Mouse (Mus musculus) heart, postnatal 0 days (tissue): ENCODE data around the gene Wdr60. TPM values are rescaled to one million over a fixed set of nuclear protein-coding genes. Genes with fewer than 3 reads are reported as not detected.

Experiments used
- ATAC-seq: fragments of 200-750 bp; cut with Nextera tagmentation; 2 replicates; pipeline ENCODE4 v1.8.0; 2017; ENCODE audit warnings: low read depth, moderate number of reproducible peaks, moderate library complexity; ENCODE audit not compliant: insufficient read depth
- DNase-seq: peaks from one replicate; pipeline ENCODE4 v3.0.0-alpha.2; 2016; ENCODE audit warnings: low spot score
- H3K27ac ChIP-seq: fragments of 300-500 bp; sonication (generic); 2 replicates; pipeline ENCODE4 v1.5.1; 2014; ENCODE audit warnings: low read depth, mild to moderate bottlenecking
- H3K27me3 ChIP-seq: fragments of 300-500 bp; sonication (generic); 2 replicates; pipeline ENCODE4 v1.6.1; 2014; ENCODE audit warnings: low read length, mixed read lengths; ENCODE audit not compliant: control insufficient read depth, insufficient read depth
- H3K36me3 ChIP-seq: fragments of 300-500 bp; sonication (generic); replicated peaks from 2 replicates; pipeline ENCODE4 v1.6.1; 2014; ENCODE audit warnings: low read length, mixed read lengths; ENCODE audit not compliant: control insufficient read depth, insufficient read depth
- H3K4me1 ChIP-seq: fragments of 300-500 bp; sonication (generic); 2 replicates; pipeline ENCODE4 v1.6.1; 2014; ENCODE audit warnings: antibody characterized with exemption; ENCODE audit not compliant: control insufficient read depth, insufficient read depth
- H3K4me2 ChIP-seq: fragments of 300-500 bp; sonication (generic); 2 replicates; pipeline ENCODE4 v1.6.1; 2014; ENCODE audit warnings: low read depth, mild to moderate bottlenecking, low read length, moderate library complexity
- H3K4me3 ChIP-seq: fragments of 300-500 bp; sonication (generic); 2 replicates; pipeline ENCODE4 v1.5.1; 2014; ENCODE audit warnings: low read depth, low read length
- H3K9ac ChIP-seq: fragments of 300-500 bp; sonication (generic); replicated peaks from 2 replicates; pipeline ENCODE4 v1.6.1; 2014; ENCODE audit warnings: low read depth, low read length, mixed read lengths
- H3K9me3 ChIP-seq: fragments of 300-500 bp; sonication (generic); replicated peaks from 2 replicates; pipeline ENCODE4 v1.6.1; 2016; ENCODE audit warnings: low read length; ENCODE audit not compliant: control insufficient read depth
- CTCF ChIP-seq: IDR thresholded peaks from 2 replicates; pipeline ENCODE4 v1.5.1; 2016; ENCODE audit warnings: antibody characterized with exemption, control low read depth, low read depth
- EP300 ChIP-seq: IDR thresholded peaks from 2 replicates; pipeline ENCODE4 v1.6.1; 2016; ENCODE audit warnings: antibody characterized with exemption, low read depth
- WGBS: fragments of 180-500 bp; shearing (Covaris S2); extraction: QIAGEN DNeasy Blood & Tissue Kit; methylation state at CpG from one replicate; pipeline ENCODE4 v1.1.7; 2014; 5-methylcytosine and 5-hydroxymethylcytosine counted together
- polyA plus RNA-seq: library from polyadenylated mRNA; unstranded; fragments of >200 nt; fragmentation: Nextera tagmentation; extraction: Ambion mirVana; gene quantifications from 2 replicates; pipeline ENCODE4 v1.2.1, GENCODE M21; 2015
- total RNA-seq: library from RNA; depleted of rRNA; stranded (reverse); fragments of >200 nt; gene quantifications from 2 replicates; pipeline ENCODE4 v1.2.3, GENCODE M21; 2014; ENCODE audit warnings: low replicate concordance

Wdr60 gene
- total and polyA plus RNA-seq, 2 experiments from 2014 or later: 3.1 TPM; not detected in 1

GRCm38 (mm10) chr12:116265275-116265674, 2.5 kb upstream of the Wdr60 start:
- Histone ChIP-seq H3K27me3 (peaks cover 47% of the 10 kb centered on the region), H3K4me2 (no peak overlapping the region), H3K4me1 (no peaks in the 10 kb centered on the region), H3K9me3 (no peaks in the 10 kb centered on the region), H3K4me3 (no peak overlapping the region), H3K9ac (no peak overlapping the region), H3K27ac (no peak overlapping the region), H3K36me3 (no peaks in the 10 kb centered on the region)
- ATAC-seq (no peak), DNase-seq (no peak)
- 40% methylated on average over 2 of the region's 2 CpGs for WGBS
- no peak for TF ChIP-seq EP300
- TF ChIP-seq CTCF: no peak

GRCm38 (mm10) chr12:116264756-116265155, 1.9 kb upstream of the Wdr60 start:
- no peak for TF ChIP-seq CTCF
- Histone ChIP-seq H3K4me1 (no peaks in the 10 kb centered on the region), H3K4me3 (no peak overlapping the region), H3K9me3 (no peaks in the 10 kb centered on the region), H3K9ac (no peak overlapping the region), H3K4me2 (no peak overlapping the region), H3K27ac (no peak overlapping the region), H3K27me3 (peaks cover 42% of the 10 kb centered on the region), H3K36me3 (no peaks in the 10 kb centered on the region)
- DNase-seq (no peak), ATAC-seq (no peak)
- 37% methylated on average over 2 of the region's 2 CpGs for WGBS

DNA sequence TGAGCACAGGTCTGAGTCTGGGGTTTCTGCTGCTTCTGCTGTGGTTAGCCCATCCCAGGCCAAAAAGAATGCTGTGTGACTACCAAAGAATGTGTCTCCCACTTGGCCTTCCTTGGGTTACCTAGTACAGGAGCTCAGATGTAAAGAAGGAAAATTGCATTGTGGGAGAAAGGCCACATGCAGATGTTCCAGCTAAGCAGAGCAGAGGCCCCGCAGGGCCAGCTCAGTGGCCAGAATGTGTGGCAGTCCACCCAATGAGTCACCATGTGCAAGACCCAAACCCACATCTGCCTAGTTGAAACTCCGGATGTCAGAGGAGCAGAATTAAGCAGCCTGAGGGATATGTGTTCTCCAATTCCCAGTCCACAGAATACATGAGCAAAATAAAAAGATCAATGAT, 4.5 kb downstream of the Wdr60 start:
- Histone ChIP-seq H3K4me2 (no peak overlapping the region), H3K9me3 (no peaks in the 10 kb centered on the region), H3K4me3 (no peak overlapping the region), H3K9ac (no peak overlapping the region), H3K27me3 (peaks cover under 1% of the 10 kb centered on the region; the same call in 1 of the 2 replicates), H3K4me1 (no peaks in the 10 kb centered on the region), H3K36me3 (no peaks in the 10 kb centered on the region), H3K27ac (no peak overlapping the region)
- no peak for TF ChIP-seq CTCF
- no peak for TF ChIP-seq EP300
- WGBS: 81% methylated on average over 2 of the region's 2 CpGs
- ATAC-seq (no peak), DNase-seq (no peak)

DNA sequence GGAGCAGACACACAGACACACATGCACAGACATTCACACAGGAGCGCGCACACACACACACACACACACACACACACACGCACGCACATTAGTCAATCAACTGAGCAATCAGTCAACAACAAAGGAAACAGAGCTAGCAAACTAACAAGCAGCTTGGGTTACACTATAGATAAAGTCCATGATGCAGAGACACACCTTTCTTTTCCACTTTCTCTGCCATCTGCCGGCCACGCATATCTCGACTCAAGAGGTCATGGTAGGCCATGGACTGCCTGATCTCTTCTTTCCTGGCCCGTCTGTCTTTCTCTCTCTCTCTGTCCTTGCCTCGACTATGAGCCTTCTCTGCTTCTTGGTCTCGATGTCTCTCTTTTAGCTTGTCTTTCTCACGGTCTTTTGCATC, 7.2 kb downstream of the Wdr60 start:
- no peaks in the 10 kb centered on the region for H3K9me3 ChIP-seq
- 84% methylated on average over 11 of the region's 11 CpGs for WGBS
- ATAC-seq (no peak), DNase-seq (no peak)
- no peak overlapping the region for H3K4me2 ChIP-seq
- no peaks in the 10 kb centered on the region for H3K4me1 ChIP-seq
- H3K4me3 ChIP-seq: no peak overlapping the region
- TF ChIP-seq EP300 (no peak), CTCF (no peak)
- no peak overlapping the region for H3K9ac ChIP-seq
- H3K27ac ChIP-seq: no peak overlapping the region
- no peaks in the 10 kb centered on the region for H3K36me3 ChIP-seq
- H3K27me3 ChIP-seq: no peaks in the 10 kb centered on the region

GRCm38 (mm10) chr12:116254652-116255051, 8.2 kb downstream of the Wdr60 start:
- no peak overlapping the region for H3K4me3 ChIP-seq
- ATAC-seq: no peak
- 27% methylated on average over 8 of the region's 8 CpGs for WGBS

DNA sequence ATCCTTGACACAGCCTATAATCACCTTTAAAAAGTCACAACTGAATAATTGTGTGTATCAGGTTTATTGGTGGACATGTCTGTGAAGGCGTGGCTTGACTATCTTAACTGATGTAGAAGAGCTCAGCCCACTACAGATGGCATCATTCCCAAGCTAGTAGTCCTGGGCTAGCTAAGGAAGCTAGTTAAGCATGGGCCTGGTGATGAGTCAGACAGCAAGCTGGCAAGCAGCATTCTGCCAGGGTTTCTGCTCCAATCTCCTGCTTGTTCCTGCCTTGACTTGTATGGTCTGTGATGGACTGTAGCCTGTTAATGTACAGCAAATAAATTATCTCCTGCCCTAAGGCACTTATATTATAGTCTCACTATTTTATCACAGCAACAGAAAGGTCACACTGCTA, 18.2 kb downstream of the Wdr60 start:
- DNase-seq: no peak
- no peak for ATAC-seq
- H3K27ac ChIP-seq: no peak overlapping the region
- 60% methylated on average over 1 of the region's 1 CpGs for WGBS
- H3K27me3 ChIP-seq: no peaks in the 10 kb centered on the region
- no peaks in the 10 kb centered on the region for H3K4me1 ChIP-seq
- no peak overlapping the region for H3K4me3 ChIP-seq
- no peak for TF ChIP-seq CTCF
- TF ChIP-seq EP300: no peak
- H3K4me2 ChIP-seq: no peak overlapping the region
- no peak overlapping the region for H3K9ac ChIP-seq
- H3K36me3 ChIP-seq: no peaks in the 10 kb centered on the region; the same call in 1 of the 2 replicates
- H3K9me3 ChIP-seq: no peaks in the 10 kb centered on the region

More at GRCm38 (mm10) chr12:116254652-116255051, 8.2 kb downstream of the Wdr60 start:
- Histone ChIP-seq H3K27me3 (no peaks in the 10 kb centered on the region), H3K9ac (no peak overlapping the region), H3K36me3 (no peaks in the 10 kb centered on the region), H3K4me1 (no peaks in the 10 kb centered on the region), H3K27ac (no peak overlapping the region), H3K4me2 (no peak overlapping the region), H3K9me3 (no peaks in the 10 kb centered on the region)
- DNase-seq: no peak
- no peak for TF ChIP-seq EP300
- no peak for TF ChIP-seq CTCF
